Mouse (Mus musculus): ENCODE measurements around the gene Rad52.

DNA sequence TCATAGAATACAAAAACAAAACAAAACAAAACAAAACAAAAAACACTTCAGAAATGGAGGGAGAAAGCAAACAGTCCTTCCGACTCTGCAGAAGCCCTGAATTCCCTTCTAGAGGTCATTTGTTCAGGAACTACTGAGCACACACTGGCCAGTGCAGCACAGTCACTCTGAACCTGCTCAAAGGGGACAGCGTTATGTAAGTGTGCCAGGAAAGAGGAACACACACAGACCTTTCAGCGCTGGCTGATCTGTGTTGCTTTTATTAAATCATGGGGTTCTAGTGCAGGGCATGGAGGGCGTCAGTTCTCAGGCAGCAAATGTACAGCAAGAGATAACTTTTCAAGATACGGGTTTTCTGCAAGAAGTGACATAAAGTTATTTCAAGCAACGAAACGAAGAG lies 19.3 kb upstream of the Rad52 start:
- no peak for TF ChIP-seq POLR2A (IDR thresholded peaks at IDR 0.05; ENCODE audit: extremely low read depth, insufficient read depth, low read length)
- TF ChIP-seq CTCF (IDR thresholded peaks at IDR 0.05; ENCODE audit: low read depth, low read length), result no peak
